Mouse (Mus musculus) MEL (cell line): ENCODE measurements at regions not wholly inside any gene's neighbourhood (a gene's known extent, or its start where the extent isn't known, plus 50 kb on each side); places are given as distances from the start of the nearest gene placed in this dataset.
A peak's percentile ranks its signal among the peaks of the same experiment; 100 is the strongest.

Experiments used
- DNase-seq: peaks from one replicate; pipeline ENCODE4 v3.0.0; 2011; ENCODE audit warnings: low read depth, low spot score
- H3K27ac ChIP-seq: 2 replicates; pipeline ENCODE4 v1.5.1; 2012; ENCODE audit warnings: low read depth, mild to moderate bottlenecking, control low read depth, low read length, moderate library complexity; ENCODE audit not compliant: control insufficient read depth
- H3K27me3 ChIP-seq, 2 experiments: fragments of 150-350 bp in 1 of 2; sonication (generic) in 1 of 2; 2 replicates each; pipeline ENCODE4 v1.6.1; 2012; ENCODE audit warnings: low read length in 2 of 2, mild to moderate bottlenecking in 2 of 2, improper control_type of control experiment in 1 of 2, moderate library complexity in 1 of 2; ENCODE audit not compliant: insufficient read depth in 2 of 2, control insufficient read depth in 1 of 2
- H3K36me3 ChIP-seq, 2 experiments: 2 replicates each; pipeline ENCODE4 v1.6.1; 2012 to 2014; ENCODE audit warnings: low read length in 2 of 2, improper control_type of control experiment in 1 of 2, inconsistent platforms in 1 of 2, mild to moderate bottlenecking in 1 of 2; ENCODE audit not compliant: insufficient read depth in 2 of 2, control insufficient read depth in 1 of 2
- H3K4me1 ChIP-seq, 2 experiments: fragments of 150-350 bp in 1 of 2; sonication (generic) in 1 of 2; 2 replicates each; pipeline ENCODE4 v1.6.1; 2012; ENCODE audit warnings: low read length in 2 of 2, improper control_type of control experiment in 1 of 2, mild to moderate bottlenecking in 1 of 2; ENCODE audit not compliant: insufficient read depth in 2 of 2, control insufficient read depth in 1 of 2
- H3K4me3 ChIP-seq, 2 experiments: fragments of 150-350 bp in 1 of 2; sonication (generic) in 1 of 2; 2 replicates each; pipeline ENCODE4 v1.5.1; 2012; ENCODE audit warnings: low read depth in 2 of 2, low read length in 2 of 2, mild to moderate bottlenecking in 2 of 2, moderate library complexity in 2 of 2, control low read depth in 1 of 2, improper control_type of control experiment in 1 of 2; ENCODE audit not compliant: control insufficient read depth in 1 of 2, insufficient read depth in 1 of 2
- H3K79me2 ChIP-seq: 2 replicates; pipeline ENCODE4 v1.6.1; 2012; ENCODE audit warnings: mild to moderate bottlenecking, low read length, moderate library complexity; ENCODE audit not compliant: control insufficient read depth, poor library complexity, insufficient read depth
- H3K9ac ChIP-seq: 2 replicates; pipeline ENCODE4 v1.6.1; 2012; ENCODE audit warnings: low read depth, mild to moderate bottlenecking, control low read depth, low read length, moderate library complexity; ENCODE audit not compliant: control insufficient read depth, poor library complexity, severe bottlenecking
- H3K9me3 ChIP-seq: fragments of 150-350 bp; sonication (generic); replicated peaks from 2 replicates; pipeline ENCODE4 v1.6.1; 2012; ENCODE audit warnings: mild to moderate bottlenecking, low read length, improper control_type of control experiment, moderate library complexity; ENCODE audit not compliant: insufficient read depth
- BHLHE40 ChIP-seq: IDR thresholded peaks from 2 replicates; pipeline ENCODE4 v1.6.1; 2012; ENCODE audit warnings: low read depth, mild to moderate bottlenecking, inconsistent platforms, low read length, improper control_type of control experiment, borderline replicate concordance
- CHD2 ChIP-seq: IDR thresholded peaks from 2 replicates; pipeline ENCODE4 v1.6.1; 2011; ENCODE audit warnings: low read length, improper control_type of control experiment
- CTCF ChIP-seq, 3 experiments: IDR thresholded peaks in 2 of 3; conservative IDR thresholded peaks in 1 of 3; 2 replicates each; pipeline ENCODE4 v1.5.1; 2011 to 2012; ENCODE audit warnings: low read length in 3 of 3, low read depth in 2 of 3, mild to moderate bottlenecking in 2 of 3, improper control_type of control experiment in 1 of 3, inconsistent platforms in 1 of 3, mixed read lengths in 1 of 3, moderate library complexity in 1 of 3; ENCODE audit not compliant: control insufficient read depth in 1 of 3, insufficient read depth in 1 of 3, poor library complexity in 1 of 3, severe bottlenecking in 1 of 3
- ELF1 ChIP-seq: IDR thresholded peaks from 2 replicates; pipeline ENCODE4 v1.6.1; 2014; ENCODE audit warnings: low read depth, mild to moderate bottlenecking, inconsistent platforms, low read length, improper control_type of control experiment, moderate library complexity
- HCFC1 ChIP-seq: IDR thresholded peaks from 2 replicates; pipeline ENCODE4 v1.6.1; 2012; ENCODE audit warnings: low read depth, mild to moderate bottlenecking, inconsistent platforms, low read length, improper control_type of control experiment, moderate library complexity
- JUND ChIP-seq: IDR thresholded peaks from 2 replicates; pipeline ENCODE4 v1.6.1; 2011; ENCODE audit warnings: low read depth, mild to moderate bottlenecking, improper control_type of control experiment, low read length
- KAT2A ChIP-seq: conservative IDR thresholded peaks from 2 replicates; pipeline ENCODE4 v1.6.1; 2012; ENCODE audit warnings: low read depth, low read length, improper control_type of control experiment, inconsistent platforms
- MAFK ChIP-seq: IDR thresholded peaks from 2 replicates; pipeline ENCODE4 v1.6.1; 2011; ENCODE audit warnings: low read depth, mild to moderate bottlenecking, low read length, improper control_type of control experiment, borderline replicate concordance
- MAZ ChIP-seq: IDR thresholded peaks from 2 replicates; pipeline ENCODE4 v1.6.1; 2012; ENCODE audit warnings: low read depth, mild to moderate bottlenecking, inconsistent platforms, low read length, improper control_type of control experiment
- MEF2A ChIP-seq: IDR thresholded peaks from 2 replicates; pipeline ENCODE4 v1.6.1; 2014; ENCODE audit warnings: low read depth, mild to moderate bottlenecking, inconsistent platforms, low read length, improper control_type of control experiment; ENCODE audit not compliant: poor library complexity, insufficient replicate concordance, severe bottlenecking; ENCODE audit errors: extremely low read depth
- MXI1 ChIP-seq: IDR thresholded peaks from 2 replicates; pipeline ENCODE4 v1.6.1; 2011; ENCODE audit warnings: mild to moderate bottlenecking, low read depth, low read length, improper control_type of control experiment
- MYB ChIP-seq: IDR thresholded peaks from 2 replicates; pipeline ENCODE4 v1.6.1; 2011; ENCODE audit warnings: mild to moderate bottlenecking, low read depth, low read length, improper control_type of control experiment
- MYC ChIP-seq: IDR thresholded peaks from 2 replicates; pipeline ENCODE4 v1.6.1; 2011; ENCODE audit warnings: low read depth, mild to moderate bottlenecking, low read length, improper control_type of control experiment, moderate library complexity
- NELFE ChIP-seq: IDR thresholded peaks from 2 replicates; pipeline ENCODE4 v1.6.1; 2011; ENCODE audit warnings: low read depth, low read length, improper control_type of control experiment
- POLR2AphosphoS2 ChIP-seq: IDR thresholded peaks from 2 replicates; pipeline ENCODE4 v1.6.1; 2011; ENCODE audit warnings: low read length, improper control_type of control experiment
- POLR2AphosphoS5 ChIP-seq: IDR thresholded peaks from 2 replicates; pipeline ENCODE4 v1.6.1; 2012; ENCODE audit warnings: low read depth, borderline replicate concordance, mild to moderate bottlenecking, inconsistent platforms, low read length, moderate library complexity, mixed read lengths
- RAD21 ChIP-seq: IDR thresholded peaks from 2 replicates; pipeline ENCODE4 v1.6.1; 2011; ENCODE audit warnings: mild to moderate bottlenecking, low read depth, low read length, improper control_type of control experiment
- SIN3A ChIP-seq: IDR thresholded peaks from 2 replicates; pipeline ENCODE4 v1.6.1; 2012; ENCODE audit warnings: low read length, improper control_type of control experiment, inconsistent platforms
- TCF12 ChIP-seq: IDR thresholded peaks from 2 replicates; pipeline ENCODE4 v1.6.1; 2014; ENCODE audit warnings: low read depth, mild to moderate bottlenecking, inconsistent platforms, low read length, improper control_type of control experiment, moderate library complexity
- UBTF ChIP-seq: IDR thresholded peaks from 2 replicates; pipeline ENCODE4 v1.6.1; 2012; ENCODE audit warnings: low read depth, mild to moderate bottlenecking, inconsistent platforms, low read length, improper control_type of control experiment, moderate library complexity, borderline replicate concordance; ENCODE audit not compliant: insufficient read depth
- ZC3H11A ChIP-seq: IDR thresholded peaks from 2 replicates; pipeline ENCODE4 v1.6.1; 2012; ENCODE audit warnings: low read depth, mild to moderate bottlenecking, inconsistent platforms, low read length, improper control_type of control experiment
- ZMIZ1 ChIP-seq: IDR thresholded peaks from 2 replicates; pipeline ENCODE4 v1.6.1; 2012; ENCODE audit warnings: low read depth, mild to moderate bottlenecking, inconsistent platforms, low read length, improper control_type of control experiment, moderate library complexity
- ZNF384 ChIP-seq: IDR thresholded peaks from 2 replicates; pipeline ENCODE4 v1.6.1; 2012; ENCODE audit warnings: low read depth, mild to moderate bottlenecking, inconsistent platforms, low read length, improper control_type of control experiment

DNA sequence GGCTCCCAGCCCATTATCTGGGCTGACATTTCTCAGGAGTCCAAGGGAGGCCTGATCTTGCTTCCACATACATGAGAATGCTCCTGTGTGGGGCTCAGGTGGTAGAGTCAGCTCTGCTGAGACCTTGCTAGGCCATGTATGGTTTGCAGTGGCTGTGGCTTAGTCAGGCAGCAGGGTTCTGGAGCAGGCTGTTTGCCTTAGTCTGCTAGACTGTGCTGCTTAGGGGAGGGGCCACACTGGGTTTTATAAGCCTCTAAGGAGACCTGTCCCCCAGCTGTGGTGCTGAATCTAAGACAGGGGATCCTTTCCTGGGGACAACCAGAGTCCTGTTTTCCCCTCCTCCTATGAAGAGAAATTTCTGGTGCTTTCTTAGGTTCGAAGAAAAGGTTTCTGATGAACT, 199.4 kb upstream of the Slc30a5 start:
- no peak overlapping the region for H3K27ac ChIP-seq
- TF ChIP-seq POLR2AphosphoS2 (no peak), MAZ (no peak), MYB (no peak), NELFE (no peak), MYC (no peak), JUND (no peak), KAT2A (no peak), UBTF (no peak), ELF1 (no peak), ZNF384 (no peak), CTCF (IDR thresholded peaks at IDR 0.05 in 2 of 3, conservative IDR thresholded peaks at IDR 0.05 in 1 of 3; ENCODE audit: control insufficient read depth in 1 of 3, insufficient read depth in 1 of 3, low read depth in 2 of 3, low read length in 3 of 3, poor library complexity in 1 of 3, severe bottlenecking in 1 of 3) (no peak), TCF12 (no peak), ZC3H11A (no peak), RAD21 (no peak), CHD2 (no peak), ZMIZ1 (no peak), MXI1 (no peak), BHLHE40 (no peak), SIN3A (no peak)
- H3K9me3 ChIP-seq = no peaks in the 10 kb centered on the region
- DNase-seq = peak; percentile 15
- no peaks in the 10 kb centered on the region for H3K36me3 ChIP-seq
- 0 out of 4 replicates have a peak, but pooled peaks cover 0 to 1% of the 10 kb centered on the region in 2 experiments for H3K27me3 ChIP-seq
- no peaks in the 10 kb centered on the region for H3K79me2 ChIP-seq
- no peaks in the 10 kb centered on the region for H3K4me1 ChIP-seq
- no peak overlapping the region for H3K4me3 ChIP-seq
- H3K9ac ChIP-seq = no peak overlapping the region

GRCm38 (mm10) chr13:101026043-101026442, 192.8 kb upstream of the Slc30a5 start:
- H3K4me1 ChIP-seq = no peaks in the 10 kb centered on the region
- no peak overlapping the region for H3K27ac ChIP-seq
- no peak overlapping the region for H3K4me3 ChIP-seq
- no peaks in the 10 kb centered on the region for H3K79me2 ChIP-seq
- no peak for DNase-seq
- no peaks in the 10 kb centered on the region for H3K9me3 ChIP-seq
- H3K9ac ChIP-seq = no peak overlapping the region
- H3K36me3 ChIP-seq = no peaks in the 10 kb centered on the region
- peaks cover 0 to 1% of the 10 kb centered on the region in 2 experiments; a peak in 1 of 4 replicates for H3K27me3 ChIP-seq
- no peak for TF ChIP-seq ZMIZ1
- no peak for TF ChIP-seq TCF12
- TF ChIP-seq POLR2AphosphoS2 = no peak
- no peak for TF ChIP-seq CTCF (IDR thresholded peaks at IDR 0.05 in 2 of 3, conservative IDR thresholded peaks at IDR 0.05 in 1 of 3; ENCODE audit: control insufficient read depth in 1 of 3, insufficient read depth in 1 of 3, low read depth in 2 of 3, low read length in 3 of 3, poor library complexity in 1 of 3, severe bottlenecking in 1 of 3)
- no peak for TF ChIP-seq MXI1
- TF ChIP-seq HCFC1 = no peak
- no peak for TF ChIP-seq MEF2A
- no peak for TF ChIP-seq MAFK
- no peak for TF ChIP-seq POLR2AphosphoS5
- TF ChIP-seq ZC3H11A = no peak
